Mouse (Mus musculus): ENCODE data around the gene Gm7579.
"Not testable (repeated sequence)": the region's sequence is repeated elsewhere in the genome, so short reads cannot be mapped to it uniquely, and the experiment has no call there.

Gene Gm7579

DNA sequence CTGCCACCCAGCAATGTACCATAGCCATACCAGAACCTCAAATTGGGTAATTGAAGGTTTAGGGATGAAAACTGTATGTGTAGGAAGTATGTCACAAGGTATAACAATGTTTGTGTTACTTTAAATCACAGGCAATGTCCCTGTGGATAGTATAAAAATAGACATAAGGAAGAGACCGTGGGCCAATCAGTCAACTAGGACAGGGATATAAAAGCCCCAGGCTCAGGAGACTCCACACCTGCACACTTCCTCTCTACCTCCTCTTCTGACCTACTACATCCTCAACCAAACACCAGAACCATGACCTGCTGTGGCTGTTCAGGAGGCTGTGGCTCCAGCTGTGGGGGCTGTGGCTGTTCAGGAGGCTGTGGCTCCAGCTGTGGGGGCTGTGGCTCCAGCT is at the start of gene Gm7579:
TSS of gene Gm7579 (plus strand) at position 301 of the 400 bp plus-strand sequence.
- DNase-seq (ENCODE audit: low spot score): no peak

GRCm38 (mm10) chr7:142165639-142166038 is 46.0 kb upstream of the Gm7579 start, which contains the start of gene Gm4553:
TSS of gene Gm4553 (minus strand) at chr7:142165739.
- DNase-seq (ENCODE audit: low spot score): not testable (repeated sequence)

DNA sequence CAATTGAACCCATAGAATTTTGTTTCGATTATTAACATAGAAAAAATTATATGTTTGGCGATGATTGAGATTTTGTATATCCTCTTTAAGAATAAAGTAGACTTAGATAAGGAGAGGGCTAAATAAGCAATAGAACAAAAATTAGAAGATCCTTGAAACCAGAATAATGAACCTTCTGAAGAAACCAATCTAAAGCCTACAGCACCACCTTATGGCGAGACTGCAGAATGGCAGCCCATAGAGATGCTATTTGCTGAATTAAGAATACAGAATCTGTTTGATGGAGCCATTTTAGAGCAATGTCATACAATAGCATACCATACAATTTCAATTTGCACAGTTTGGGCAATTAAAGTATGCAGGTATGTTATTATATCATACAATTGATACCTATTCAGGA is 41.8 kb upstream of the Gm7579 start:
- DNase-seq (ENCODE audit: low spot score): no peak

GRCm38 (mm10) chr7:142175905-142176304 is 35.8 kb upstream of the Gm7579 start, which contains the start of gene Krtap5-2:
TSS of gene Krtap5-2 (minus strand) at chr7:142176005.
- not testable (repeated sequence) for DNase-seq (ENCODE audit: low spot score)

GRCm38 (mm10) chr7:142178685-142179084 is 33.0 kb upstream of the Gm7579 start:
- DNase-seq (ENCODE audit: low spot score): no peak

DNA sequence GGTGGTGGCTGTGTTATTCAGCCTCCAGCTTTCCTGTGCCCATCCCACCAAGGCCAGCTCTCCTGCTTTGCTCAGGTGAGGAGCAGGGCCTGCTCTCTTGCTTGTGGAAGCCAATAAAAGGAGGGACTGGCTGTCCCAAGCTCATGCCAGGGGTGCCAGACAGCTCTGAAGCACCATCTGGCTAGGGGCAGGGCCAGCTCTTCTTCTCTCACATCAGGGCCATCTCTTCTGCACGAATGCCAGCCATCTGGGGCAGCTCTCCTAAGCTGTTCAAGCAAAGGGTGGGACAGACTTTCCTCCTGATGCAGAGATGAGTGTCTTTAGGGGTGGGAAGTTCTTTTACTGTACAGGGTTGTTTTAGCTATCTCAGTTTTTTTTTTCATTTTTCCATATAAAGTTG is 30.6 kb upstream of the Gm7579 start:
- no peak for DNase-seq (ENCODE audit: low spot score)

DNA sequence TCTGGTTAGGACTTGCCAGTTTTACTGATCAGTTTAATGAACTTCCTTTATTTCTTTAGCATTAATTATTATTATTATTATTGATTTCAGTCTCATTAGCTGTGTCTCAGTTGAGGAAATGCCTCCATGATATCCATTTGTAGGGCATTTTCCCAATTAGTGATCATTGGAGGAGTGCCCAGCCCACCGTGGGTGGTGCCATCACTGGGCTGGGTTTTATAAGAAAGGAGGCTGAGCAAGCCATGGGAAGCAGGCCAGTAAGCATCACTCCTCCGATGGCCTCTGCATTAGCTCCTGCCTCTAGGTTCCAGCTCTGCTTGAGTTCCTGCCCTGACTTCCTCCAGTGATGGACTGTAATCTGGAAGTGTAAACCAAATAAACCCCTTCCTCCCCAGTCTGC is 23.5 kb upstream of the Gm7579 start:
- DNase-seq (ENCODE audit: low spot score): no peak

GRCm38 (mm10) chr7:142190289-142190688 is 21.4 kb upstream of the Gm7579 start, which contains the start of gene Gm10153:
TSS of gene Gm10153 (minus strand) at chr7:142190389.
- DNase-seq (ENCODE audit: low spot score): no peak

DNA sequence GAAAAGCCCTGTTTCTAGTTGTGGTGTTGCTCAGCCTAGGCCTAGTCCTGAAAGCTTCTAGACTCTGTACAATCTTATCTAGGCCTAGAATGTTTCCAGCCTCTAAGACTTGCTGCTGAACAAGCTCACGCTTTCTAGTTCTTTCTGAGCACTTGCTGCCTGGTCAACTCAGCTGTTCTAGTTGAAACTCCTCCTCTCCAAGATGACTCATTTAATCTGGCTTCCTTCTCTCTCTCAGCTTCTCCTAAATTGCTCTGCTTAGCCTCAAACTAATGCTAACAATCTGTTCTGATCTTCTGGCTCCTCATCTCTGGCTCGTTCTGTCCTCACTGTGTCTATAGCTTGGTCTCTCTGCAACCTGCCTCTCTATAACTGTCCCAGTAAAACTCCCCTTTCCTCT is 12.9 kb upstream of the Gm7579 start:
- DNase-seq (ENCODE audit: low spot score): no peak

GRCm38 (mm10) chr7:142201064-142201463 is 10.6 kb upstream of the Gm7579 start, which contains the start of gene Krtap5-3:
TSS of gene Krtap5-3 (plus strand) at chr7:142201364.
- no peak for DNase-seq (ENCODE audit: low spot score)

- DNase-seq (ENCODE audit: low spot score): no peak
Measured at GRCm38 (mm10) chr7:142205488-142205887, 6.2 kb upstream of the Gm7579 start.

DNA sequence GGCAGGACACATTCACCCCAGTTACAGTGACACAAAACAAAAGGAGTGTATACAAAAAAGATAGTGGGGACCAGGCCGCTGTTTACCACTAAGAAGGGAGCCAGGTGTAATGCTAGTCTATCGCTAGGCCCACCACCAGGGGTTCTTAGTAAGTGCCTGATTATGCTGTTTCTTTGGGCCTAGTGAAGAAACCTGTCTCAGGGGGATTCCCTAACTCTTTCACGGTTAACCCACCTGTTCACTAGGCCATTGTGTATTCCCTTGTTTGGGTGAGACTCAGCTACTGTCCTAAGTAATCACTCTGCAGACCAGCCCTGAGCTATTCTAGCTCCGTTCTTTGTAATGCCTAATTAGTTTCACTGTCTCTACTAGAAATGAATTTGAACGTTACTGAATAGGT is 4.8 kb upstream of the Gm7579 start:
- DNase-seq (ENCODE audit: low spot score): not testable (repeated sequence)

DNA sequence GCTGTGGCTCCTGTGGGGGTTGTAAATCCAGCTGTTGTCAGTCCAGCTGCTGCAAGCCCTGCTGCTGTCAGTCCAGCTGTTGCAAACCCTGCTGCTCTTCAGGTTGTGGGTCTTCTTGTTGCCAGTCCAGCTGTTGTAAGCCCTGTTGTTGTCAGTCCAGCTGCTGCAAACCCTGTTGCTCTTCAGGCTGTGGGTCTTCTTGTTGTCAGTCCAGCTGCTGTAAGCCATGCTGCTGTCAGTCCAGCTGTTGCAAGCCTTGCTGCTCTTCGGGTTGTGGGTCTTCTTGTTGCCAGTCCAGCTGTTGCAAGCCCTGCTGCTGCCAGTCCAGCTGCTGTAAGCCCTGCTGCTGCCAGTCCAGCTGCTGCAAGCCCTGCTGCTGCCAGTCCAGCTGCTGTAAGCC is 477 bp downstream of the Gm7579 start:
- DNase-seq (ENCODE audit: low spot score): not testable (repeated sequence)

DNA sequence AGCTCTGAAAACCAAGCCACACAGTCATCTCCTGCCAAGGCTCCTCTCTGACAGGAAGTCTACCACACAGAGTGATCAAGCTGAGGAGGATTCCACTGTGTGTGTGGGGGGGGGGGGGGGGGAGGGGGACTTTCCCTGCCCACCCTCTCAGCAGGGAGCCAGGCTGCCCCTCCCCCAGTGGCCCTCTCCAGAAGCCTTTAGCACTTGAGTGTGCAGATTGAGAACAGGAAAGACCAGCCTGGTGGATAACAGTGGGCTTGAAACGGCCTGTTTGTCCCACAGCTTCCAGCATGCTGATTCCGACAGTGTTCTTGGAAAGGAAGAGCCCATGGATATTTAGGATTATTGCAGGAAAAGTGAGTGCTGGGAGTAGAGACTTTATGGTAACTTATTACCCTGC is 12.9 kb downstream of the Gm7579 start:
- DNase-seq (ENCODE audit: low spot score): no peak

GRCm38 (mm10) chr7:142229871-142230270 is 18.2 kb downstream of the Gm7579 start, which contains the start of gene Krtap5-5:
TSS of gene Krtap5-5 (minus strand) at chr7:142229971.
- DNase-seq (ENCODE audit: low spot score): not testable (repeated sequence)

DNA sequence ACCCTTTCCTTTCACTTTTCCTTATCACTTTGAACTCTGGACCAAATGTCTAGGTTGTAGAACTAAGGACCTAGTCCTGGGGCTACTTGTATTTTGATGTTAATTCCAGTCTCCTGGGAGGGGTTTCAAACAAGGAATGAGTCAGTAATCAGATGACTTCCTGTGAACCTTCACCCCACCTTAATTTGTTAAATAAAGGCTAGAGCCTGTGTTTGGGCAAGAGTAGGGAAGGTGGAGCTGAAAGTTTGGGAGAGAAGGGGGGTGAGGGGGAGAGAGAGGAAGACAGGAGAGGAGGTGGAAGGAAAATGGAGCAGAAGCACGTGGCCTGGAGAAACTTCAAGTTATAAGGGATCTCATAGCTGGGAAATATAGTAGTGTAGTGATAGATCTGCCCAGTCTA is 19.9 kb downstream of the Gm7579 start:
- DNase-seq (ENCODE audit: low spot score): no peak

- DNase-seq (ENCODE audit: low spot score): no peak
Measured at GRCm38 (mm10) chr7:142240978-142241377, 29.3 kb downstream of the Gm7579 start, which contains the start of gene Gm40460. TSS of gene Gm40460 (minus strand) at chr7:142241078.

DNA sequence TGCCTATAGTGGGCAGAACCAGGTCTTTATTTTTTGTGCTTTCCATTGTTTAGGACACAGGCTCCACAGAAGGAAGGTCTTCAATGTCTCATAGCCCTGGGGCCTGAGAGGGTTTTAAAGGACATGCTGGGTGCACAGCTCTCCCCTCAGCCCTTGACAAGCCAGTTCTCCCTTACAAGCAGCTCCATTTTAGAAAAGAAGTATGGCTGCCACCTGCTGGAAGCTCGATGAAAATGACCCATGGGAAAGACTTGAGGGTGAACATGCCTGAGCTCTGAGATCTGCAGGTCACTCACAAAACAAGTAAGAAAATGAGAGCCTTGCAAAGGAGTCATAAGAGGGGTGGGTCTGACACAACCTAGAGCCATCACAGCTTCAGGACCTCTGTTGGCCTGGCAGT is 38.2 kb downstream of the Gm7579 start:
- no peak for DNase-seq (ENCODE audit: low spot score)

DNA sequence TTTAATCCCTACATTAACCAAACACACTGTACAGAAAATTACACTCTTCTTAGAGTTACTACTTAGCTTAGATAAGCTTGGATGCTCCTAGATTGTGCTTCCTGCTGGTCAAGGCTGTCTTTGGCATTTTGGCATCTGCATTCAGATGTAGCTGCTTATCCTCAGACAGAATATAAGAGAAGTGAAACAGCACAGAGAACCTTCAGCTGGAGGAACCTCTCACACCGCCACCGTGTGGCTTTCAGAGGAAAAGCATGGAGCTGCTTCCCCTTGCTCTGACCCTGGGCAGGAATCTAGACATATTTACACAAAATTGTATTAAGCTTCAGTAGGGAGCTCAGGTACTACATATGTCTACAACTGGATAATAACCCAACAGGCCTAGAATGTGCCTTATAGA is 43.9 kb downstream of the Gm7579 start:
- no peak for DNase-seq (ENCODE audit: low spot score)

GRCm38 (mm10) chr7:142258254-142258653 is 46.6 kb downstream of the Gm7579 start, which contains the start of gene Gm2431:
TSS of gene Gm2431 (minus strand) at chr7:142258354.
- not testable (repeated sequence) for DNase-seq (ENCODE audit: low spot score)

Measured in T-cell, adult 2 months (primary cell).